Mouse (Mus musculus) yolk sac, embryonic 10.5 days (tissue): ENCODE results near the gene Lrrc20.
A peak's percentile ranks its signal among the peaks of the same experiment; 100 is the strongest.

Experiments used
- DNase-seq: peaks from one replicate; pipeline ENCODE4 v3.0.0-alpha.2; 2017; ENCODE audit warnings: low spot score

Lrrc20 gene

DNA sequence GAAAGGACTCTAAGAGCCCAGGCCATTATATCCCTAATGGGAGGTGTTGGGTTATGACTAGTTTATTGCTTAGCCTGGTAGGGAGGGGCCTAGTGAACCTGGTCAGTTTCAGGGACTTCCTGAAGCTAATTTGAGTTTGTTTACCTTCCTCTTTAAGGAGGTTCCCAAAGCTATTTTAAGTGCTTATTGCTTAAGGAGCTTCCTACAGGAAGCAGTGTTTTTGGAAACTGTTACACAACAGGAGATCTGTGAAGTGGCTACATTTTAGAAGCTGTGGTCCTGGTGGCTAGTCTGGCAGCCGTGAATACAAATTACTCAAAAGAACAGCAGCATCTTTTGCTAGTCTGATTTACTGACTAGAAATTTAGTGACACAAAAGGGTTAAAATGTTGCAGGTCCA, 1.3 kb upstream of the Lrrc20 start:
- no peak for DNase-seq

DNA sequence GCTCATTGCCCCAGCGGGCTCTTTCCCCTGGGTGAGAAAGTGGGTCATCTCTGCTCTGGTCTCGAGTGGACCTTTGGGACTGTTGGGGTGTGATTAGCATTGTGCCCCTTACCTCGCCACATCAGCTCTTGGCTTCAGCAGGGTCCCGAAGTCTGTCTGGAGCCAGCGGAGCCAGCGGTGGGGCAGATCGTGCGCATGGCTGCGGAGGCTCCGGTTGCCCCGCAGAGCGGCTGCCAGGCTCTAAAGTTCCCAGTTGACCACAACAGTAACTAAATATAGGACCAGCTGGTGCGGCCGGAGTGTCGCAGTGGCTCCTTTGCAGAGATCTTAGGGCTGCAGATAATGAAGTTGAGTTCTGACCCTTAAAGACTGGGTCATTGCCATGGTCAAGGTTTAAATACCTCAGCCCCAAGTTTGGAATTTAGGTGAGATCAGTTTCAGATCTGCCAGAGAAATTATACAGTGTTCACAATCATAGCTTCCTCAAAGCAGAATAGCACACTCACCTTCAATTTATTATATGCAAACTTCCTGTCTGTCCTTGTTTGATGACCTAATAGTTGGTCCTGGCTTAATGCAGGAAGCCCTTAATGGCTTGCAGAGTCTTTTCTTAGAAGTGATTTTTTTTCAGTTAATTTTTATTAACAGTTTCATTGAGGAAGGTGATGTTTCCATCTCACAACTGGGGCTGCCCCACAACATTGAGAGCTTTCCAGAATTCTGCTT, 1.0 kb downstream of the Lrrc20 start:
- no peak for DNase-seq

DNA sequence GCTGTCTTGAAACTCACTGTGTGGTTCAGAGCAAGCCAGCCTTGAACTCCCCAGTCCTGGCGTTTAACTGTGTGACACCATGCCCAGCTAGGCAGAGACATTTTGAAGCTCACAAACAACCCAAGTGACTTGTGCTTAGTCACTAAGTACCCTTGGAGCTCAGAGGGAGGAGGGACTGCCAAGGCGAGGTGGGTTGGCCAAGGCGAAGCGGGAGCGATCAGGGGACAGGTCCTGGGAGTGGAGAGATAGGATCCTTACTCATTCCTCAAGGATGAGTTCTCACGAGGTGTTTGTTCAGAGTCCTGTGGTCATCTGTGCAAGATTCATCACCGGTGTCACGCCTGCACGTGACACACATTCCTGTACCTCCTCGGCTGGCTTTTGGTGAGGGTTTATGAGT, 3.9 kb downstream of the Lrrc20 start:
- no peak for DNase-seq

DNA sequence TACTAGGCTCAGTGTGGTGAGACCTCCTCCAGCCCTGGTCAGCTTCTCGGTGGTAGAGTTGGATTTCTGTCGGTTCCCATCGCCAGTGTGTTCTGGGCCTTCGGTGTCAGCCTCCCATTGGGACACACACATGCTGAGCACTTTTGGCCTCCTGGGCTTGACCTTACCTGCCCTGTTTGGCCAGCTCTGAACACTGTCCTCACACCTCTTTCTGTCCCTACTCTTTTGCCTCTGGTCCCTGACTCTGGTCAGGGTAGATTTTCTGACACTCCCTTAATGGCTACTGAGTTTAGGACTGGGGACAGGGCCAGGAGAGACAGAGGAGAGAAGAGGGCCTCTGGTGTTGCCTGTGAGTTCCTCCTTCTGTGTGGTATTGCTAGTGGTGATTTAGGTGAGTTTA, 4.3 kb downstream of the Lrrc20 start:
- no peak for DNase-seq

DNA sequence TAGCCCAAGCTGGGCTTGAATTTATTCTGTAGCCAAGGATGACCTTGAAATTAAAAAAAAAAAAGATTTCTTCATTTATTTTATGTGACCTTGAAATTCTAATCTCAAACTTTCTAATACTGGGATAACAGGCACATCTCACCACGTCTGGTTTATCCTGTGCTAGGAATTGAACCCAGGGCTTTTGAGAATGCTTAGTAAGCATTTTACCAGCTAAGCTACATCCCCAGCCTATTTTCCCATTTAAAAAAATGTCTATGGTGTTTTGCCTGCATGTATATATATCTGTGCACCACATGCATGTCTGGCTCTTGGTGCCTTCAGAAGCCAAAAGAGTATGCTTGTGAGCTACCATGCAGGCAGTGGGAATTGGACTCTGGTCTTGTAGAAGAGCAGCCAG, 4.9 kb downstream of the Lrrc20 start:
- DNase-seq, result no peak

DNA sequence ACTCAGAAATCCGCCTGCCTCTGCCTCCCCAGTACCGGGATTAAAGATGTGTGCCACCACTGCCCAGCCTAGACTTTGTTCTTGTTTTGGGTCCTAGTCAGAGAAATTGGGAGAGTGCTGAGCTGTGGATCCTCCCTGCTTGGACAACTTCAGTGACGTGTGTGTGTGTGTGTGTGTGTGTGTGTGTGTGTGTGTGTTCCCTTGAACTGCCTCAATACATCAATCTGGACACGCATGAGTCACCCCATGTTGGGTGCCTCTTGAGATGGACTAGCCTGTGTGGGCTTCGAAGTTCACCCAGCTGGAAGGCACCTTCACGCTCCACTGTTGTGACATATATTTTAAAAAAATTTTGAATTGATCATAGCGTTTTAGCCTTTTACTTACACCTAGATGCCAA, 7.2 kb downstream of the Lrrc20 start:
- no peak for DNase-seq

DNA sequence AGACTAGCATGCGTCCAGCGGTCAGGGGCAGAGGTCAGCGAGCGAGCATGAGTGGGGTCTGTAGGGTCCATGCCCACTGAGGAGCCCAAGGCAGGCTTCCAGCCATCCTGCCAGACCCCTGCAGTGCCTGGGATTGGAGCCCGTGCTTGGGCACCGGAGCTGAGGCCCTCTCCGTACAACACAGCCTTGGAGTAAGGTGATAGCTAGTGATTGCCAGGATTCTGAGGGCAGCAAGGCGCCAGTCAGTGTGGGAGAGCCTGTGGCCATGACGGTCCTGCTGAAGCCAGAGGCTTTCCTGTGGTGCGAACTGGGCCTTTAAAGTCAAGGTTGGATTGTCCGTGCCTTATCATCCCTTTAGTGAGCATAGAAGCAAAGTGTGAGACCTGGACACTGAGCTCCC, 9.2 kb downstream of the Lrrc20 start:
- no peak for DNase-seq

DNA sequence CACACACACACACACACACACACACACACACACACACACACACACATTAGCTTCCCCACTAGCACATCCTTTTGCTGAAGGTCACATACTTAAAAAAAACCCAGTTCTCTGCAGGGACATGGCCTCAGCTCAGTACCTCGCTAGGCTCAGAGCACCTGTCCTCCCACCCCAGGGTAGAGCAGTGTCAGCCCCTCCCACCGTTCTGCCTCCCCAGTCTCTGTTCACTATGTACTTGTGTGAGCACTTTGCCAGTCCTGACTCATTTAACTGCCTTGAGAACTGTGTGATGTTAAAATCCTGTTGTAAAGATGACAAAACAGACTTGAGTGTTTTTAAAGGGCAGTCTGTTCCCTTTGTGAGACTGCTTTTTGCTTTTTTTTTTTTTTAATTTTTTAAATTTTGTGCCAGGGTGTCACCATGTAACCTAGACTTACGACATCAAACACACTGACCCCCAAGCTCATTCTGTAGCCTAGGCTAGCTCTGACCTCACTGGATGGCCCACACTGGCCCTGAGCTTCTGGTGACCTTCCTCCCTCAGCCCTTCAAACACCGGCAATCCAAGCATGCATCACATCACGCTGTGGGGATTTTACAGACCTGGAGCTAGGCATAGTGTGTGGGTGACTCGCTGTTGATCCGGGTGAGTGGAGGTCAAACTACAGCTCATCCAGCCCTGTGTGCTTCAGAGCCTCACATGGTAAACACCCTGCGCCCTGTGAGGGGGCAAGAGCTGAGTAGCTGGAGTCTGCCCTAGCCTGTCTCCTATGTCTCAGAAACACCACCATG, 11.1 kb downstream of the Lrrc20 start:
- no peak for DNase-seq

DNA sequence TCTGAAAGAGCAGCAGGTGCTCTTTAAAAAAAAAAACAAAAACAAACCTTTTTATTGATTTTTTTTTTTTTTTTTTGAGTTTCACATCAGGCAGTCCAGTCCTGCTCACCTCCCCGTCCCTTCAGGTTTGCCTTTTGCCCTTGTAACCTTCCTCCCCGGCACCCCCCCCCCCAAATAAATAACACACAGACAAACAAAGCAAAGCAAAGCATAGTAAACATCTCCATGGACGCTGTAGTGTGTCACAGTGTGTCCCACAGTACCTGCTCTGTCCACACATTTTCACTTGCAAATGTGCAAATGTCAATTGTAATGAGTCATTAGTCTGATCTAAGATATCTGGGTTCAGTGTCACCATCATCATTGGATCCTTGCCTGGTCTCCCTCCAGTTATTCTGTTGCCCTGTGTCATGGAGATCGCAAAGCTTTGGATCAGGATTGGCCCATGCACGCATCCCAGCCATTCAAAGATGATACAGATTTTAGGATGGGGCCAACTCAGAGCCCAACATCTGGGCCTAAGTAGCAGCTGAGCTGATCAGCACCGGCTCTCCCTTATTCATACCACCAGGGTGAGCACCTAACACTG, 13.0 kb downstream of the Lrrc20 start:
- DNase-seq, result no peak

DNA sequence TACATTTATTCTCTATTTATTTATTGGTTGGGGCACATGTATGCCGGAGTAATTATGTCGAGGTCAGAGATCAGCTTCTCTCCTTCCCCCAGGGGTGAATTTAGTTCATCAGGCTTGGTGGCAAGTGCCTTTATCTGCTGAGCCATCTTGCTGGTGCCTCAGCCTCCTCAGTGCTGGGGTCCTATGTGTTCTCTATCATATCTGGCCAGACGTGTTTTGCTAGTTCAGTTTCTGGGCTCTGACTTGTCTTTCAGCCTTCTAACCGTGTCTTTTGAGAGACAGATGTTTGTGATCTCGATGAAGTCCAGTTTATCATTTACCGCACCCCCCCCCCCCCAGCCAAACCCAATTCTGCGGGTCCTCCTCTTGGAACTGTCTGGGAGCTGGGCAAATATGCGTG, 16.0 kb downstream of the Lrrc20 start:
- no peak for DNase-seq

DNA sequence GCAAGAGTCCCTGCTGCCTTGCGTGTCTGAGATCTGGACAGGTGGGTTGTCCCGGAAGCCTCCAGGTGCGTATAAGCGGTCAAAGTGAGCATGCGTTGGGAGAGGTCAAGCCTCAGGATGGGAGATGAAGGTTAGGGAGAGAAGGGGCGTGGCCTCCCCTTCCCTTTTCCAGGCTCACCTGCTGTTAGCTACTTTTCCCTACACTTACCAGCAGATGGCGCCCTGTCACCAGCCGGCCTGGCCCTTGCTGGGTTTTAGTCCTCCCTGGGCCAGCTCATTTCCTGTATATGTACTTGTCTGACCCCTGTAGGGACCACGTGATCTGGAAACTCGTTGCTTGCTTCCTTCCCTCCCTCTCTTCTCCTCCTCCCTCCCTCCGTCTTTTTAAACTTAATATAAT, 16.4 kb downstream of the Lrrc20 start:
- peak; percentile 81 for DNase-seq

DNA sequence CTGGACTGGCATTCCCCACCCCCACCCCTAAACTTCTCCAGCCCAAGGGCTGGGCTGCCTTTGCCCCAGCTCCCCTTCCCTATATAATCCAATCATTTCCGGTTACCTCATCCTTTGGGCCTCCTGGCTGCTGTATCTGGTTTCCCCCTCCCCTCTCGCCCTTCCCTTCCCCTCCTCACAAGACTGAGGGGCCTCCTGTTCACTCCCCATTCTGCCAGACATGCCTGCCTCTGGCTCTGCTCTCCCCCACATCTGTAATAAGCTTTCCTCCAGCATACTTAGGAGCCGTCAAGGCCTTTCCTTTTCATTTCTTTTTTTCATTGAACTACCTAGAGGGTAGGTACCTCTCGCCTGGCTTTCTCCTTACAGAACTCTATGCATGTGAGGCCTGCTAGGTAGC, 19.9 kb downstream of the Lrrc20 start:
- peak; percentile 7 for DNase-seq

DNA sequence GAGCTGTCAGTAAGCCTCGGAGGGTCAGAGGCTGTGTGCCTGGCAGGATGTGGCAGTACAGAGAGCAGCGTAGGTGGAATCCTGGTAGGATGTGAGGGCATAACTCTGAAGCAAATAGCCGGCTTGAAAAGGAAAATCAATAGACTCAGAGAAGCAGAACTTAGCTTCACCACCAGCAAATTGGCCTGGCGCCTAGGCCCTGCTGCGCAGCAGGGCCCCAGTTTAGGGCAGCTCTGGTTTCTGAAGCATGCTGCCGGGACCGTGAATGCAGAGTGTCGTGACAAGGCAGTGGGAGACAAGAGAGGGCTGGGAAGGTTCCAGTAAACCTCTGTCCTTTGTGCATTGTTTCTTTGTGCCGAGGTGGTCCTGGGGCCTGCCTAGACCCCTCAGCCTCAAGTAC, 20.6 kb downstream of the Lrrc20 start:
- DNase-seq, result no peak

DNA sequence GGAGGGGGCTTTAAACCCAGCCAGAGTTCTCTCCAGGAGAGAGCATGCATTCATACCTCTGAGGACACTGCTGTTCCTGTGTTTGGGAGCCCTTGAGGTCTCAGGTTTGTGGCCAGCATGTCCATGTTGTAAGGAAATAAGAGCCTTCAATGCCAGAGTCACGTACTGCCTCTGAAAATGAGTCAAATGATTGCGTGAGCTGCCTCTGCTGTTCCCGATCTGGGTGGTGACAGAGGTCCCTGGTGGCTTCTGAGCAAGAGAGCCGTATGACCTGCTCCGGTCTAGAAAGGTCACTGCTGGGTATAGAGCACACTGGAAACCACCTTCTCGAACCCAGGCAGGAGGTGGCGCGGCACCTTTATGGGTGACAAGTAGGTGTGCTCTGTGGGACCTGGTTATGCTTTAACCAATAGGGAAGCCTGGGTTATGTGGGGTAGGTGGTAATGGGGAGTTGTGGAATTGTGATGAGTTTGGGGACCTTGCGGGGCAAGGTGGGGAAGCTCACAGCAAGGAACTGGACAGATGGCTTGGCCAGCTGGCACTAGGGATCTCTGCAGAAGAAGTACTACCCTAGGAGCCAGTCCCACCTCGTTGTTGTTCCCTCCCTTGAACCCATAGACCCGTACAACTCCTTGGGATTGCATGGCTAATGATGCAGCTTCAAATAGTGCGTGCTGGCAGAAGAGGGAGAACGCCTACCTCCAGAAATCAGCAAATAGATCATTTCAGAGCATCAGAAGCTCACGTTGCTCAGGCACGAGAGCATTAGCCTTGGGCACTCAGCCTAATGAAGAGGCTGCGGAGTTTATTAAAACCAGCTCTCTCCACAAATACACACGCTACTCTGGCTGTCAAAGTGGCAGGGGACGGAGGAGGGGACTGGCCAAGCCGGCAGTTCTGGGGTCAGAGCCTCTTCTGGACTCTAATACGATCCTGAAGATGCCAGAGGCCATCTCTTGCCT, 24.2 kb downstream of the Lrrc20 start:
- DNase-seq, result no peak

DNA sequence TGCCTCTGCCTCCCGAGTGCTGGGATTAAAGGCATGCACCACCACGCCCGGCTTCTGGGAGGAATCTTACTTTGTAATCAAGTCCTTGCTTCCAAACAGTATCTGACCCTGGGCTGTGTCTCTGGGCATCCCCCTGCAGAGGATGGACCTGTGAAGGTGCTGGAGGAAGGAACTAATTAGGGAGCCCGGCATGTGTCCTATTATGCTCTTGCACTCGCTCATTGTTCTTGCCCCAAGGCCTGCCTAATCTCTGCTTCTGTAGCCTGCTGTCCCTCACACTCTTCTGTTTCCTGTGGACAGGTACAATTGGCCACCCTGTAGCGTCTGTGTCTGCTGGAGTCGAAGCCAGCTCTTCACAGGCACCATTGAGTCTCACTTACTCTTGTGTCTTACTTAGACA, 25.2 kb downstream of the Lrrc20 start:
- DNase-seq, result no peak

DNA sequence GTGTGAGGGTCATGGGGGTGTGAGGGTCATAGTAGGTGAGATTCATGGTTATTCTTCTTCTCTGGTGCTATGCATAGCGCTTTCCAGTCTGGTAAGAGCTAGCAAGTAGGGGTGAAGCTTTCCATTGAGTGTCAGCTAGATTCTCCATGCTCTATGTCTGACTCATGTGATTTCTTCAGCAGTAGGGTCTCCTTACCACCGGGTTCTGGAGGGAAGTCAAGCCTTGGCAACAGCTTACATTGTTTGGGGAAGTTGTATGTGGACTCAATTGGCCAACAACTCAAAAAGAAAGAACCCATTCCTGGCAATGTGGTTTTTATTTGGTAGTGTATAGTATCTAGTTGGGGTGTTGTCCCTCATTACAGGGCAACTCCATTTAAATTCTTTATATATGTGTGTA, 28.5 kb downstream of the Lrrc20 start:
- no peak for DNase-seq

DNA sequence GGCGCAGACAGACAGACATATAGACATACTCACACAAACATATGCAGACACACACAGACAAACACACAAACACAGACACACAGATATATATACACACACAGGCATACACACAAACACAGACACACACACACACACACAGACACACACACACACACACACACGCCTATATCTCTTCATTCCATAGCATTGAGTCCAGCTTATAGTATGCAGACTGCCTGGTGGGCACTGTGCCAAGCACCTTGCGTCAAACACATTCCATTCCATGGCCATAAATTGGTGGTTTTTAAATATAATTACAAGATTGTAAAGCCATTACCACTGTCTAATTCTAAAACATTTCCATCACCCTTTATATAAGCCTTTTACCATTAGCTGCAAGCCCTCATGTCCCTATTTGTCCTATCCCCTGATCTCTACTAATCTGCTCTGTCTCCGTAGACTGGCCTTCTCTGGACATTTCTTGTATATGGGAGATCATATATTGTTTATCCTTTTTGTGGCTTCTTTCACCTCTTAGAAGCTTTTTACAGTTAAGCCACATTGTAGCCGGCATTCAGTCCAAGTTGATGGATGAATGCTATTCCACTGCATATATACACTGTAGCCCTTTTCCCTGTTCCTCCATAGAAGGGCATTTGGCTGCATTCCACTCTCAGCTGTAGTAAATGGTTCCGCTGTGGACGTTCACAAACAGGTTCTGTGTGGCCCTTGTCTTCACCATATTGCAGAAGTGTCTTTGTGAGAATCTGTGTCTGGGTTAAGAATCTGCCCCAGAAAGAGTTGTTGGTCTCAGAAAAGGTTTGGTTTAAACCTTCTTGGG, 31.0 kb downstream of the Lrrc20 start:
- no peak for DNase-seq

DNA sequence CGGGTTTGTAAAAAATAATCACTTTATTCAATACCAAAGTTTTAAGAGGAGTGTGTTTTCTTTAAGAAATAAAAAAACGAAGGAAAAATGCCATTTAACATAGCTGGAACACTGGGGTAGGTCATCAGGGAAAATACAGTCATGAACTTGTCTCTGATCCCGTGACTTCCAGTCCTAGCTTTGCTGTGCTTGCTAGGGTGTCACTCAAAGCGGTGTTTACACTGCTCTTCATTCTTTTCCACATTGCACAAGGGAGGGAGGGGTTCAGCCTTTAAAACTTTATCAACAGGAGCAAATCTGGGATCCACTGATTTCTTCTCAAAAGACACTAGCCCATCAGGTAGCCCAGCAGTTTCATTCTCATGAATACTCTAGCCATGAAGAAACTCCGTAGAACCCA, 34.3 kb downstream of the Lrrc20 start:
- DNase-seq, result no peak

DNA sequence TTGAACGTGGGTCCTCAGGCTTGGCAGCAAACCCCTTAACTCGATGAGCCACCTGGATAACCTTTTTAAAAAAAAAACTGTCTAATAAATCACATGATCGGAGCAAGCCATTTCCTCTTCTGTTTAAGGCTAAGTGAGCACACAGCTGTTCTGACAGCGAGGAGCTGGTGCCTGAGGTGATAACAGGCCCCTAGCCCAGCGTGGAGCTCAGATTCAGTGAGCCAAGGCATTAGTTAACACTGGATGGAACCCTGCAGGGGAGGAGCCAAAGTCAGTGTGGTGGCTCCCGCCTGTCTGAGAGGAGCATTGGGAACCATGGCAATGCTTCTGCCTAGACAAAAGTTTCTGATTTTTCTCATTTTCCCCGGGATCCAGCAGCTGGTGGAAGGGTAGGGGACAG, 35.2 kb downstream of the Lrrc20 start:
- DNase-seq, result no peak

DNA sequence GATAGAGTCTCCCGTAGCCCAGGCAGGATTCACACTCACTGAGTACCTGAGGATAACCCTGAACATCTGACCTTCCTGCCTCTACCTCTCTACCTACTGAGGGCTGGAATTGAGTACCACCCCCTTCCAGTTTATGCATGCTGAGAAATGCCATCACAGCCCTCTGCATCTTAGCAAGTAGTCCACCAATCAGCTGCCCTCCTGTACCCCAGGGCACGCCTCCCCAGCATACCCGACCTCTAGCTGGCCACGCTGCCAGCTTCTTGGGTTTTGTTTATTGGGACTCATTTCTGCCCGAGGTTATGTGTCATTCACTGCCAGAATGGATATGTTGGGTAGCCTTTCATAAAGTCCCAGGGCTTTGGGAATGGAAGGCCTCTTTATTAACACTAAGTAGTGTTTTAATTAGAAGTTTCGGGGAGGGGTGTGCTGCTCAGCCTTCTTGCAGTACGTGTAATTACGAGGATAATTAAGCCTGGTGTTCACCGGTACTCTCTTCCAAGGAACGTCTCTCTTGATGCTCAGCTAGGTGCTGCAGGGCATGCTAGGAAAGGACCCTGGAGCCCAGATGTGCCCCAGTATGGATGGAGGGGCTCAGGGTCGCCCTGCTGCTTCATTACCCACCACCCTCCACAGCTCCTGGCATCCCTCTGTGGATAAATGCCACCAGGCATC, 36.8 kb downstream of the Lrrc20 start:
- no peak for DNase-seq

DNA sequence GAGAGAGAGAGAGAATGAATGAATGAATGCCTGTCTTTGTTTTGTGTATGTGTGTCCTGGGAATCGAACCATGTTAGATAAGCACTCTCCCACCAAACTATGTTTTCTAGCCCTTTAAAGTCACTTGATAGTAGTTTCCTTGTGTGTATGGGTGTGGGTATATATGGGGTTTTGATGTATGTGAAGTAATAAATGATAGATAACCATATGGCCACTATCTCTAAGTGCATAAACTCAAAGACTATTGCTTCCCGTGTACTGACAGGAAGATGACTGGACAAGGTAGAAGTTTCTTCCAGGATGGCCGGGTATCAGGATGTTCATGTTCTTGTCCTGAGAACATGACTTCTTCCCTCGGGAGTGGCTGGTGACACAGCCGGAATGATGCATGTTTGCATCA, 41.3 kb downstream of the Lrrc20 start:
- no peak for DNase-seq
